Mouse (Mus musculus) thymus, postnatal 10 days (tissue): ENCODE measurements around the gene Il1a.

Experiments used
- DNase-seq, 2 experiments: peaks; one replicate each; pipeline ENCODE4 v3.0.0; 2021; ENCODE audit warnings: low spot score in 2 of 2

The Il1a gene

GRCm38 (mm10) chr2:129309836-129310235, at the start of gene Il1a:
Gene Il1a, minus strand, starts transcription at chr2:129309972.
- no peak for DNase-seq

GRCm38 (mm10) chr2:129338138-129338621, 28.4 kb upstream of the Il1a start:
- no peak for DNase-seq

GRCm38 (mm10) chr2:129333471-129333870, 23.7 kb upstream of the Il1a start:
- no peak for DNase-seq

- DNase-seq: no peak
Observed at GRCm38 (mm10) chr2:129330540-129330939, 20.8 kb upstream of the Il1a start.

GRCm38 (mm10) chr2:129330024-129330423, 20.3 kb upstream of the Il1a start:
- no peak for DNase-seq

GRCm38 (mm10) chr2:129328238-129328637, 18.5 kb upstream of the Il1a start:
- no peak for DNase-seq

GRCm38 (mm10) chr2:129324216-129324615, 14.4 kb upstream of the Il1a start:
- DNase-seq: no peak

GRCm38 (mm10) chr2:129322117-129322635, 12.4 kb upstream of the Il1a start:
- DNase-seq: no peak

- DNase-seq: no peak
Observed at GRCm38 (mm10) chr2:129320033-129320605, 10.3 kb upstream of the Il1a start.

GRCm38 (mm10) chr2:129315831-129316230, 6.1 kb upstream of the Il1a start:
- DNase-seq: no peak

GRCm38 (mm10) chr2:129314880-129315279, 5.1 kb upstream of the Il1a start:
- no peak for DNase-seq

- no peak for DNase-seq
Observed at GRCm38 (mm10) chr2:129313934-129314333, 4.2 kb upstream of the Il1a start.

GRCm38 (mm10) chr2:129306020-129306419, 3.8 kb downstream of the Il1a start:
- DNase-seq: no peak

- peak in 1 of 2 experiments; percentile 26 for DNase-seq
Observed at GRCm38 (mm10) chr2:129297589-129297982, 12.2 kb downstream of the Il1a start.

- peak; percentile 97 for DNase-seq
Observed at GRCm38 (mm10) chr2:129296671-129297588, 12.8 kb downstream of the Il1a start, which contains the start of gene Ckap2l. Gene Ckap2l, minus strand, starts transcription at chr2:129297212.

GRCm38 (mm10) chr2:129296086-129296485, 13.7 kb downstream of the Il1a start:
- no peak for DNase-seq

- DNase-seq: no peak
Observed at GRCm38 (mm10) chr2:129295075-129295474, 14.7 kb downstream of the Il1a start.

- DNase-seq: no peak
Observed at GRCm38 (mm10) chr2:129273823-129274222, 35.9 kb downstream of the Il1a start.

- no peak for DNase-seq
Observed at GRCm38 (mm10) chr2:129270621-129271020, 39.2 kb downstream of the Il1a start.

GRCm38 (mm10) chr2:129269986-129270385, 39.8 kb downstream of the Il1a start:
- DNase-seq: no peak

- DNase-seq: no peak
Observed at GRCm38 (mm10) chr2:129269161-129269643, 40.6 kb downstream of the Il1a start.

GRCm38 (mm10) chr2:129267738-129268137, 42.0 kb downstream of the Il1a start:
- no peak for DNase-seq
